Mouse (Mus musculus) limb, embryonic 13.5 days (tissue): ENCODE measurements around the gene Efr3b. TPM values are rescaled to one million over a fixed set of nuclear protein-coding genes. Genes with fewer than 3 reads are reported as not detected.

Experiments
- ATAC-seq: fragments of 200-750 bp; cut with Nextera tagmentation; 2 replicates; pipeline ENCODE4 v1.8.0; 2017; ENCODE audit warnings: low read depth, moderate number of reproducible peaks, moderate TSS enrichment; ENCODE audit not compliant: low FRiP score
- H3K27ac ChIP-seq: fragments of 300-500 bp; sonication (generic); 2 replicates; pipeline ENCODE4 v1.5.1; 2015; ENCODE audit warnings: inconsistent platforms, mild to moderate bottlenecking, moderate library complexity
- H3K27me3 ChIP-seq: fragments of 300-500 bp; sonication (generic); 2 replicates; pipeline ENCODE4 v1.6.1; 2015; ENCODE audit warnings: mild to moderate bottlenecking, inconsistent platforms
- H3K36me3 ChIP-seq: fragments of 300-500 bp; sonication (generic); 2 replicates; pipeline ENCODE4 v1.6.1; 2015; ENCODE audit warnings: inconsistent platforms, mild to moderate bottlenecking, moderate library complexity
- H3K4me1 ChIP-seq: fragments of 300-500 bp; sonication (generic); 2 replicates; pipeline ENCODE4 v1.6.1; 2015; ENCODE audit warnings: inconsistent platforms
- H3K4me2 ChIP-seq: fragments of 300-500 bp; sonication (generic); replicated peaks from 2 replicates; pipeline ENCODE4 v1.6.1; 2015; ENCODE audit warnings: inconsistent platforms, mild to moderate bottlenecking, moderate library complexity
- H3K4me3 ChIP-seq: fragments of 300-500 bp; sonication (generic); 2 replicates; pipeline ENCODE4 v1.5.1; 2015; ENCODE audit warnings: moderate library complexity, mild to moderate bottlenecking, inconsistent platforms
- H3K9ac ChIP-seq: fragments of 300-500 bp; sonication (generic); 2 replicates; pipeline ENCODE4 v1.6.1; 2015; ENCODE audit warnings: mild to moderate bottlenecking, inconsistent platforms
- H3K9me3 ChIP-seq: fragments of 300-500 bp; sonication (generic); 2 replicates; pipeline ENCODE4 v1.6.1; 2016; ENCODE audit warnings: inconsistent platforms
- WGBS: fragments of 180-500 bp; shearing (Covaris S2); methylation state at CpG from one replicate; pipeline ENCODE4 v1.1.7; 2015; 5-methylcytosine and 5-hydroxymethylcytosine counted together
- polyA plus RNA-seq: library from polyadenylated mRNA; unstranded; fragments of >200 nt; fragmentation: Nextera tagmentation; extraction: Ambion mirVana; gene quantifications from 2 replicates; pipeline ENCODE4 v1.2.1, GENCODE M21; 2015

The Efr3b gene
- polyA plus RNA-seq, result 6.0 and 6.2 TPM in 2 replicates

GRCm38 (mm10) chr12:4038061-4039041, at the start of gene Efr3b:
TSS of gene Efr3b (minus strand) at chr12:4038915.
- under 1% methylated on average over 70 of the region's 78 CpGs for WGBS
- ATAC-seq, result peak; percentile 92
- Histone ChIP-seq H3K9ac (peak within 1 kb of the TSS; percentile 83), H3K27me3 (peaks cover 5% of the 10 kb centered on the region; the same call in 1 of the 2 replicates), H3K36me3 (no peaks in the 10 kb centered on the region), H3K4me1 (peaks cover 18% of the 10 kb centered on the region), H3K4me2 (peak within 1 kb of the TSS; percentile 93), H3K4me3 (peak within 1 kb of the TSS; percentile 78), H3K27ac (no peak within 1 kb of the TSS), H3K9me3 (no peaks in the 10 kb centered on the region)

- no peak for ATAC-seq
- WGBS, result 69% methylated on average over 8 of the region's 8 CpGs
- no peaks in the 10 kb centered on the region for H3K9me3 ChIP-seq
- H3K27me3 ChIP-seq, result no peaks in the 10 kb centered on the region
- H3K4me3 ChIP-seq, result peak overlapping the region; percentile 59
- H3K27ac ChIP-seq, result no peak overlapping the region
- peaks cover 16% of the 10 kb centered on the region for H3K4me1 ChIP-seq
- H3K9ac ChIP-seq, result no peak overlapping the region; the same call in none of the 2 replicates
- H3K4me2 ChIP-seq, result peak overlapping the region; percentile 69
- H3K36me3 ChIP-seq, result peaks cover 31% of the 10 kb centered on the region
Observed at GRCm38 (mm10) chr12:4083441-4083840, 44.7 kb upstream of the Efr3b start.

- WGBS, result 6% methylated on average over 59 of the region's 59 CpGs
Observed at GRCm38 (mm10) chr12:4082132-4083001, 43.7 kb upstream of the Efr3b start, which contains the start of gene Dnajc27. TSS of gene Dnajc27 (plus strand) at chr12:4082583.

GRCm38 (mm10) chr12:4080311-4080710, 41.6 kb upstream of the Efr3b start:
- no peak overlapping the region for H3K4me2 ChIP-seq
- 0 out of 2 replicates have a peak, but pooled peaks cover 2% of the 10 kb centered on the region for H3K36me3 ChIP-seq

More at GRCm38 (mm10) chr12:4082132-4083001, 43.7 kb upstream of the Efr3b start, which contains the start of gene Dnajc27:
- peak; percentile 98 for ATAC-seq
- H3K4me1 ChIP-seq, result peaks cover 16% of the 10 kb centered on the region
- H3K4me3 ChIP-seq, result peak within 1 kb of the TSS; percentile 59
- peak within 1 kb of the TSS; percentile 69 for H3K4me2 ChIP-seq
- peak within 1 kb of the TSS; percentile 93 for H3K27ac ChIP-seq
- no peaks in the 10 kb centered on the region for H3K9me3 ChIP-seq
- H3K27me3 ChIP-seq, result peaks cover 5% of the 10 kb centered on the region; the same call in 1 of the 2 replicates
- H3K36me3 ChIP-seq, result peaks cover 22% of the 10 kb centered on the region
- peak within 1 kb of the TSS; percentile 76 for H3K9ac ChIP-seq

GRCm38 (mm10) chr12:4078069-4078468, 39.4 kb upstream of the Efr3b start:
- peaks cover 8% of the 10 kb centered on the region; the same call in 1 of the 2 replicates for H3K27me3 ChIP-seq
- H3K4me2 ChIP-seq, result no peak overlapping the region
- ATAC-seq, result no peak
- H3K4me3 ChIP-seq, result no peak overlapping the region
- H3K4me1 ChIP-seq, result peaks cover 5% of the 10 kb centered on the region
- WGBS, result 26% methylated on average over 1 of the region's 1 CpGs
- no peak overlapping the region for H3K27ac ChIP-seq
- no peaks in the 10 kb centered on the region for H3K9me3 ChIP-seq
- no peak overlapping the region for H3K9ac ChIP-seq
- no peaks in the 10 kb centered on the region for H3K36me3 ChIP-seq

More at GRCm38 (mm10) chr12:4080311-4080710, 41.6 kb upstream of the Efr3b start:
- 0% methylated on average over 2 of the region's 2 CpGs for WGBS
- Histone ChIP-seq H3K27me3 (peaks cover 8% of the 10 kb centered on the region; the same call in 1 of the 2 replicates), H3K9me3 (no peaks in the 10 kb centered on the region), H3K27ac (no peak overlapping the region), H3K4me1 (peaks cover 16% of the 10 kb centered on the region), H3K4me3 (no peak overlapping the region), H3K9ac (no peak overlapping the region)
- no peak for ATAC-seq

GRCm38 (mm10) chr12:4076383-4076782, 37.7 kb upstream of the Efr3b start:
- Histone ChIP-seq H3K9me3 (no peaks in the 10 kb centered on the region), H3K27ac (no peak overlapping the region), H3K36me3 (no peaks in the 10 kb centered on the region), H3K4me3 (no peak overlapping the region), H3K4me2 (no peak overlapping the region), H3K9ac (no peak overlapping the region), H3K27me3 (peaks cover 8% of the 10 kb centered on the region; the same call in 1 of the 2 replicates), H3K4me1 (no peaks in the 10 kb centered on the region)
- no peak for ATAC-seq

GRCm38 (mm10) chr12:4075407-4075806, 36.7 kb upstream of the Efr3b start:
- Histone ChIP-seq H3K4me3 (no peak overlapping the region), H3K9me3 (no peaks in the 10 kb centered on the region), H3K9ac (no peak overlapping the region), H3K4me1 (no peaks in the 10 kb centered on the region), H3K27me3 (peaks cover 8% of the 10 kb centered on the region; the same call in 1 of the 2 replicates), H3K4me2 (no peak overlapping the region), H3K27ac (no peak overlapping the region), H3K36me3 (no peaks in the 10 kb centered on the region)
- 72% methylated on average over 8 of the region's 8 CpGs for WGBS
- ATAC-seq, result no peak

GRCm38 (mm10) chr12:4071671-4072070, 33.0 kb upstream of the Efr3b start:
- H3K4me1 ChIP-seq, result no peaks in the 10 kb centered on the region
- 71% methylated on average over 9 of the region's 9 CpGs for WGBS
- H3K4me2 ChIP-seq, result no peak overlapping the region
- no peaks in the 10 kb centered on the region for H3K36me3 ChIP-seq
- no peak overlapping the region for H3K4me3 ChIP-seq
- H3K27ac ChIP-seq, result no peak overlapping the region
- no peaks in the 10 kb centered on the region for H3K9me3 ChIP-seq
- ATAC-seq, result no peak
- H3K9ac ChIP-seq, result no peak overlapping the region
- 0 out of 2 replicates have a peak, but pooled peaks cover 2% of the 10 kb centered on the region for H3K27me3 ChIP-seq

GRCm38 (mm10) chr12:4068551-4068950, 29.8 kb upstream of the Efr3b start:
- Histone ChIP-seq H3K4me2 (no peak overlapping the region), H3K36me3 (no peaks in the 10 kb centered on the region), H3K27ac (no peak overlapping the region), H3K9ac (no peak overlapping the region), H3K4me1 (no peaks in the 10 kb centered on the region), H3K9me3 (no peaks in the 10 kb centered on the region), H3K27me3 (no peaks in the 10 kb centered on the region), H3K4me3 (no peak overlapping the region)
- 79% methylated on average over 4 of the region's 4 CpGs for WGBS
- no peak for ATAC-seq

- H3K4me2 ChIP-seq, result no peak overlapping the region
- WGBS, result 55% methylated on average over 6 of the region's 6 CpGs
Observed at GRCm38 (mm10) chr12:4066681-4067459, 28.2 kb upstream of the Efr3b start.

GRCm38 (mm10) chr12:4065944-4066343, 27.2 kb upstream of the Efr3b start:
- Histone ChIP-seq H3K4me1 (no peaks in the 10 kb centered on the region), H3K9ac (no peak overlapping the region), H3K9me3 (no peaks in the 10 kb centered on the region), H3K36me3 (no peaks in the 10 kb centered on the region), H3K4me3 (no peak overlapping the region), H3K27ac (no peak overlapping the region), H3K4me2 (no peak overlapping the region), H3K27me3 (no peaks in the 10 kb centered on the region)
- ATAC-seq, result no peak
- WGBS, result 76% methylated on average over 8 of the region's 8 CpGs

More at GRCm38 (mm10) chr12:4066681-4067459, 28.2 kb upstream of the Efr3b start:
- H3K36me3 ChIP-seq, result no peaks in the 10 kb centered on the region
- H3K4me1 ChIP-seq, result no peaks in the 10 kb centered on the region
- no peak for ATAC-seq
- H3K27ac ChIP-seq, result no peak overlapping the region
- no peaks in the 10 kb centered on the region for H3K27me3 ChIP-seq
- H3K4me3 ChIP-seq, result no peak overlapping the region
- no peaks in the 10 kb centered on the region for H3K9me3 ChIP-seq
- H3K9ac ChIP-seq, result 0 out of 2 replicates have a peak overlapping the region, but pooled peaks have one; percentile 15
